Mouse (Mus musculus) ovary, adult 18-20 months (tissue): Measurements from ENCODE around the gene Dtnb.

Source experiments
- DNase-seq: peaks from one replicate; pipeline ENCODE4 v3.0.0; 2022; ENCODE audit warnings: low spot score, mixed read lengths

The Dtnb gene

DNA sequence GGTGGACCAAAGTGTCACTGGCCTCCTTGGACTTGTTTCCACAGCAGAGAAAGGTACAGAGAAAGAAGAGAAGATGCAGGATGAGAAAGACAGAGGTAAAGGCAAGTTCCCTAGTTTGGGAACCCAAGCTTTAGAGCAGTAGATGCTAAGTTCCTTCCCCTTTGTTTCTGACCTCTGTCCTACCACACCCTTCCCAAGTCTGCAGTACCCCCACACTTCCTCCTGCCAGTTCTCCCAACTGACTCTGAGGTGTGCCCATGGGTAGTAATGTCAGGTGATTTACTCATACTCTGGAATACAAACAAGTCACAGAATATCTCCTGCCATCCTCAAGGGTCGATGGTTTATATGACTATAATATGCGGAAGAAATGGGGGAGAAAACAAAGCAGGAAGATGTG lies 203.8 kb downstream of the Dtnb start:
- DNase-seq = no peak

DNA sequence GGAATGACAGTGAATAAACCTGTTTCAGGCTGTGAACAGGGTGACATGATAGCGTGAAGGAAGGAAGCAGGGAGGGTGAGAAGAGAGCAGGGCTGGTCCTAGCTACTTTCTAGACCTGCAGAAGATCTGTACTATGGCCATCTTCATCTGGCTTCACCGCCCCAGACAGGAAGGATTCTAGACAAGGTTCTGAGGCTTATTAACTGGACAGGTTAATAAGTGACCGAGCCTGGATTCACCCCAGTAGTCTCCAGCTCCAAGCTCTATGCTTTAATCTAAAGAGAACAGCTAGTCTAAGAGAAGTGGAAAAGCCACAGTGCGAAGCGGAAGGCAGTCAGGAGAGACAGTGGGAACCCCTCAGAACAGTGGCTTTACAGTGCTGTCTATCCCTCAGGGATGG lies 205.5 kb downstream of the Dtnb start:
- DNase-seq = no peak

GRCm38 (mm10) chr12:3778286-3778685 lies 206.1 kb downstream of the Dtnb start:
- no peak for DNase-seq

DNA sequence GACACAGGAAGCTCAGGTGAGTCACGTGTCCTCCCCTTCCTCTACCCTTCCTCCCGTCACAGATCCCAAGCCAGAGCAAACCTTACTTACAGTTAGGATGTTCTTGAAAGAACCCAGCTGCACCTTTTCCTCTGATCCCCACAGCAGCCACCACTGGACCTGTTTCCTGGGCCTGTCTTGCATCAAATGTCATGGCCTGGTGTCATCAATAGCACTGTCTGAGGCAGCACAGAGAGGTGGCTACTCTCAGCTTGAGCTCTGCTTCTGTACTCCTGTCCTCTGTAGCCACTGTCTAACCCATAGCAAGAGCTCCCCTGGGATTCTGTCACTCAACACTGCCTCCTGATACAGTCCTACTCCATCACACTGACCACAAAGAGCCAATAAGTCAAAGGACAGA lies 207.5 kb downstream of the Dtnb start:
- DNase-seq = no peak

GRCm38 (mm10) chr12:3780405-3780891 lies 208.3 kb downstream of the Dtnb start:
- DNase-seq = peak; percentile 72

DNA sequence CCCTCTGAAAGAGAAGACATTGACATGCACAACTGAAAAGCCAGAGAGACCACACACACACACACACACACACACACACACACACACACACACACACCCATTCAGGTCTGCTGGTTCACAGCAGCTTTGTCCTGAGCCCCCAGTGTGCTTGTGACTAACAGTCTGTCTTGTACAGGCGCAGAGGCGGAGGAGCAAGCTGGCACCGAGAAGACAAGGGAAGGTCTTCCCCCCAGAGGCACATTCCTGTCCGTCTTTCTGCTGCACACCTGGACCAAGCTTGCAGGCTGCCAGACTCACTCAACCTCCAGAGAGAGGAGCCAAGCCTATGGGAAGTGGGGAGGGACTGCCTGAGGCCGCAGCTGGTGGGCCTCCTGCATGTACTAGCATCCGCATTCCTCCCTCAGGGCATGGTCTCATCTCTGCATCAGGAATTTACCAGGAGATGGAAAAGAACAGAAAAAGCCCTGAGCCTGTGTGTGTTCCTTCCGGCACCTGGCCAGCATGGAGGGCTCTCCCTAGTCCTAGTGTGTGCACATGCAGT lies 208.8 kb downstream of the Dtnb start:
- DNase-seq = no peak

DNA sequence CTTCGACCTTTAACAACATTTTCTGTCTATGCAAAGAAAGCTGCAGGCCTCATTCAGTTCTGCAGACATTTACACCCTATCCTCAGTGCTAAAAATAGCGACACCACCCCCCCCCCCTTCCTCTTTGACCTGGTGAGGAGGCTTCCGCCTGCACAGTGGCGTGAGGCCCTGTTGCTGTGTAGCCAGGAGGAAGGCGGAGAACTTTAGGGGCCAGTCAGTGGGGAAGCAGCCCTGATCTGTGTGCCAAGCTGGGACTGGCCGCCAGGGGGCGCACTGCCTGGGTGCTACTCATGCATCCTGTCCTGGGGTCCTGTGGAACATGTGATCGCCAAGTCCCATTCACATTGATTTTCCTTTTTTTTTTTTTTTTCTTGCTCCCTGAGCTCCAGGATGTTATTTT lies 209.3 kb downstream of the Dtnb start:
- DNase-seq = peak; percentile 74

GRCm38 (mm10) chr12:3783196-3783825 lies 211.1 kb downstream of the Dtnb start:
- DNase-seq = no peak

- DNase-seq = no peak
These were observed 212.1 kb downstream of the Dtnb start for GRCm38 (mm10) chr12:3784258-3784657.

DNA sequence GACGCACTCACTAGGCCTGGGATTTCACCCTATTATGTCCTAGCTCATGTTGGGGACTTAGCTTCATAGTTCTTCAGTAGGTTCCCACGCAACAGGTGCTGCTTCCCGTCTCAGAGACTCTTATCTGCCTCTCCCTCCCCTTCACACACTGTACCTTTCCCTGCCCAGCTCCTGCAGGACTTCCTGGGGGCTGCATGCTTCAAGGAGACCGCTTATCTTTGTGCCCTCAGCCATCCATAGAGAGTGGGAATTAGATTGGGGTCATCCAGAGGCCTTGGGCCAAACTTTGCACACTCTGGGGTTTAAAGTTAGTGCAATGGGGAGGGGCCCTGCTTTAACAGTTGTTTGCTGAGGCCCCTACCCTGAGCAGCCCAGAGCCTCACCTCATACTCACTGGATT lies 212.5 kb downstream of the Dtnb start:
- no peak for DNase-seq

- no peak for DNase-seq
These were observed 214.9 kb downstream of the Dtnb start for GRCm38 (mm10) chr12:3787041-3787440.

- no peak for DNase-seq
These were observed 215.4 kb downstream of the Dtnb start for GRCm38 (mm10) chr12:3787541-3787940.

GRCm38 (mm10) chr12:3788421-3789051 lies 216.4 kb downstream of the Dtnb start:
- DNase-seq = no peak

DNA sequence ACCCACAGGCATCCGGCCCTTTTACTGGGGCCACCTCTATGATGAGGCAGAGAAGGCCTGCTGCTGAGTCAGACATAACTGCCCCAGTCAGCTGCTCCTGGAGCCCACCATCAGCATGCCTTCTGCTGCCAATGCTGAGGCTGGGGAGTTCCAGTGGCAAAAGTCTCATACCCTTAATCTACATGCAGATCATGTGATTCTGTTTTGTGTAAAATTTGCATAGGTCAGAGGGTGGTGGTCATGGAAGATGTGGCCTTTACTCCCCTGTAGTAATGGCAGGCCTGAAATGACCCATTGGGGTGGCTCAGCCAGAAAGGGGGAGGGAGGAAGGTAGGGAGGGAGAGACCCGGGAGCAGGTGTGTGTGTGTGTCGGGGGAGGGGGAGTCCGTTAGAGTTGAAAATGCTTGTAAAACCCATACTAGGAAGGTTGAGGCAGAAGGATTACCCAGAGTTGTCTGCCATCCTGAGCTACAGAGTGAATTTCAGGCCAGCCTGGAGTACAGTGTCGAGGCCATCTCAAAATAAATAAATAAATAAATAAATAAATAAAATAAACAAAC lies 217.5 kb downstream of the Dtnb start:
- no peak for DNase-seq

DNA sequence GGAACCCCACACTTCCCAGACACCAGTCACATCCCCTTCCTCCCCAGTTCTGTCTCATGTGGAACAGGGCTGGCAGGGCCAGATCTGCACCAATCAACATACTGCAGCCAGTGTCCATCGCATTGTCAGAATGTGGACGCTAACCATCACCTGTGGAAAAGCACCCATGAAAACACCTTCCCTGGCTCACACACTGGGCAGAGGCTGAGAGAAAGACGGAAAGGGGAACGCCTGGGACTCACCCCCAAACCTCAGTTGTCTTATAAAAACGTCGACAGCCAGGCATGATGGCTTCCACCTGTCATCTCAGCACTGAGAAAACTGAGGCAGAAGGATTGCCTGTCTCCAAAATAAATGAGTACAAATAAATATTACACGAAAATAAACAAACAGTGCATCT lies 219.1 kb downstream of the Dtnb start:
- no peak for DNase-seq

DNA sequence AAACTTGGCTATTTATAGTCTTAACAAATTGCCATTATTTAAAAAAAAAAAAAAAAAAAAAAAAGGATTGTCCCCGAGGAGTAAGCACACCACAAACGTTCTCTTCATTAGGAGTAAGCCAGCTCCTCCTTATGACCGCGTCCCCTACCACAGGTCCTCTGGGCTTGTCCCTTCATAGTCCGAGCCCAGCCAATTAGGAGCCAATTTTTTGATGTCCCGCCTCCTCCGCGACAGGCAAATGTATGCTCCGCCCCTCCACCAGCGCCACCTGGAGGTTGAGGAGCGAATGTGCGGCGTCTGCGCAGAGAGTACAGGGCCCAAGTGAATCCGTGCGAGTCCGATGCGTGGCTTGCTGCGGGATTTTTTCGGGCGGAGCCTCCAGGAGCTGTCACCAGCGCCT lies 219.6 kb downstream of the Dtnb start:
- DNase-seq = peak; percentile 86

GRCm38 (mm10) chr12:3792248-3792647 lies 220.1 kb downstream of the Dtnb start:
- DNase-seq = no peak

- DNase-seq = no peak
These were observed 223.4 kb downstream of the Dtnb start for GRCm38 (mm10) chr12:3795569-3795968.

DNA sequence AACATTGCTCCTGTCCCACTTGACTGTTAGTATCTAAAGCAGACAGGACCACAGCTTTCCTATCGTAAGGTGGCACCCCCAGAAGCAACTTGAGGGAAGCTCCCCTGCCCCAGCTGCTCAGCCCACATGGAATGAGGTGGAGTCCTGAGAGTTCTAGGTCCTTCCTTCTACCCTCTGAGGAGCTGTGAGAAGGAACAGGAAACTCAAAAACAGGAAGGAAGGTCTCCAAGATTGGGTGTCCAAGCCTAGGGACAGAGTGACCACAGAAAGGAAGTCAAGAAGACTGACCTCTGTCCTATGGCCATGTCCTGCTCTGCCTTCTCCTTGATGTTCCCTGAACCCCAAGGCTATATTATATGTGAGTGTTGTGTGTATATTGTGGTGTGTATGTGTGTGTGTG lies 227.4 kb downstream of the Dtnb start:
- DNase-seq = no peak

- no peak for DNase-seq
These were observed 233.7 kb downstream of the Dtnb start, which contains the start of gene Dnmt3a for GRCm38 (mm10) chr12:3805852-3806251. Dnmt3a (plus strand) TSS chr12:3806007.

- DNase-seq = peak; percentile 64
These were observed 234.1 kb downstream of the Dtnb start for GRCm38 (mm10) chr12:3806271-3806684.

DNA sequence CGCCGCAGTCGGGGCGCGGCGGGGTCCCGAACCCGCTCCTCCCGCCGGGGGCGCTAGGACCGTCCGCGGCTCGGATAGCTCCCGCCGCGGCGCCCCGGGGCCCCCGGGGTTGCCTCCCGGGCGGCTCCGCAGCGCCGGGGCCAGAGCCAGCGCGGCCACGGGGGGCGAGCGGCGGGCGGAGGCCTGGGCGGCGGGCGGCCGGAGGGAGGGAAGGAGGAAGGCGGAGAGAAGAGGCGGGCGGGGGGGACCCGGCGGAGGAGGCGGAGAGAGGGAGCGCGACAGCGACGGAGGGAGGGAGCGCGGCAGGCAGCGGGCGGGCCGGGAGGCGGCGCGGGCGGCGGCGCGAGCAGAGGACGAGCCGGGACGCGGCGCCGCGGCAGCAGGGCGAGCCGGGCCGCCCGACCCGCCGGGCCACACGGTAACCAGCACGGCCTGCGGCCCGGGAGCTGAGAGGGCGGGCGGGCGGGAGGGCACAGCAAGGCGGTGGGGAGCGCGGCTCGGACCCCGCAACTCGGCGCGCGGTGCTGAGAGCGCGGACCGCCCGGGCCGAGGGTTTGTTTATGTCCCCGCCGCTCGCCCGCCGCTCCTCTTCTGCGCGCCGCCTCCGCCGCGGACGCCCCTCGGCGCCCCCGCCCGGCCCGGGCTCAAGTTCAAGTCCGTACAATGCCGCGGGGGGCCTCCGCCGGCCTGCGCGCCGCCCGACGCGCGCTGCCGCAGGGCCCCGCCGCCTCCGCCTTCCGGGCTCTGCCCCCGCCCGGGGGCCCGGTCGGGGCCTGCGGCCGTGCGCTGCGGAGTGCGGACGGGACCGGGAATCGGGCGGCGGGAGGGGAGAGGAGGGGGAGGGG lies 234.7 kb downstream of the Dtnb start:
- peak; percentile 75 for DNase-seq
